Mouse (Mus musculus) heart, adult 18-20 months (tissue): Measurements from ENCODE around the gene Csde1. TPM values are rescaled to one million over a fixed set of nuclear protein-coding genes. Genes with fewer than 3 reads are reported as not detected.
A peak's percentile ranks its signal among the peaks of the same experiment; 100 is the strongest.

Experiments
- DNase-seq, 2 experiments: peaks; one replicate each; pipeline ENCODE4 v3.0.0; 2021 to 2022; ENCODE audit warnings: mixed read lengths in 1 of 2
- long read RNA-seq, 2 experiments: library from polyadenylated mRNA; stranded (forward); transcript quantifications; one replicate each; pipeline ENCODE4 v2.0.0; 2021
- total RNA-seq, 2 experiments: library from RNA; stranded (reverse); gene quantifications; 2 replicates each; pipeline ENCODE4 v1.2.3; 2021

Gene Csde1
- 100 to 1,000 TPM; 557 to 574 TPM for total RNA-seq
- long read RNA-seq, experiment 1, full-length matches to known transcripts = 97 of 197 reads
- long read RNA-seq, experiment 1, partial matches to known transcripts = 31 of 197 reads
- long read RNA-seq, experiment 1, other reads (novel, unspliced or antisense) = 69 of 197 reads
- long read RNA-seq, experiment 2, full-length matches to known transcripts = 56 of 119 reads
- long read RNA-seq, experiment 2, partial matches to known transcripts = 41 of 119 reads
- long read RNA-seq, experiment 2, other reads (novel, unspliced or antisense) = 22 of 119 reads

DNA sequence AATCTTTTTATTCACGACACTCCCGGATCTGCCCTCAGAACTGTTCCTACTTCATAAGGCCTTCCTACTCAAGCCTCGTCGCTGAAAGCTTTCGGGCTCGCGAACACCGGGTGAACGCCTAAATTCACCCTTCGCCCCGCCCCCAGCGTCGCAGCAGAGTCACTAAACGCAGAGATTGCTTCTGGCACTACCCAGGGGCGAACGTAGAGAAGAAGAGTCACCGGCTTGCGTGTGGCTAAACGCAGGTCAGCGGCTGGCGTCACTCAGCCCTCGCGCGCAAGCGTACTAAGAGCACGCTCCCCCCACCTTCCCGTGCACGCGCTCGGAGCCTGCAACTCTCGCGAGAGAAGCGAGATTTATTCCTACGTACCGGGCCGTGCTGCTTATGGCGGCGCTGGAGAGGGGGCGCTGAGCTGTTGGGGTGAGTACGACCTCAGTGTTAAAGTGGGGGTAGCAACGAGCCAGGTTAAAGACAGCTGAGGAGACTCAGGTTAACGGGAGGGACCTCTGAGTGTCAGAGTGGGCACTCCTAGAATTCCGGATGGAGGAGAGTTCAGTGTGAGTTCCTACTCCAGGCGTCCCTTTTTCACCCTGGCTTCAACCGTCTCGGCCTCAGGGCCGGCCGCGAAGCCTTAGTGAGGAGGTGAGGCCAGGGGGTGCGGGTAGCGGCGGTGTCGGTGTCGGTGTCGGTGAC, at the start of gene Csde1:
TSS of gene Csde1 (plus strand) at position 178 of the 694 bp plus-strand sequence.
- peak; percentile 97 to 99 for DNase-seq

DNA sequence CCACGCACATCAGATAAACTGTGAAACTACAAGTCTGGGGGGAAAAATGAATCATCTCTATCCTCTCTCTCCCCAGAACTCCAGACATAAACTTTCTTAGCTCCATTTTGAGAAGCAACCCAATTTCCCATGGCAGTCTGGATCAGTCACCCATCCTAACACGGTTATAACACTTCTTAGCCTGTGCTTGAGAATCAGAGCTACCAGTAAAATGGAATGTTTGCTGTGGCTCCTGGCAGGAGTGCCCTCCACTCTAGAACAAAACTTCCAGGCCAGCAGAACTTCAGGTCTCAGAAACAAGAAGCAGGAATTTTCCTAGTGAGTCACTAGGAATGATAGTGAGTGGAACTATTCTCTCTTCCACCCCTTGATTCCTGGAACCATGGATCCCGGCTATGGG, 49.7 kb upstream of the Csde1 start:
- no peak for DNase-seq

GRCm38 (mm10) chr3:102976906-102977305, 43.3 kb upstream of the Csde1 start:
- DNase-seq = no peak

- no peak for DNase-seq
Measured at GRCm38 (mm10) chr3:102979550-102980348, 40.5 kb upstream of the Csde1 start.

GRCm38 (mm10) chr3:102980349-102980736, 39.9 kb upstream of the Csde1 start:
- DNase-seq = no peak

GRCm38 (mm10) chr3:102991041-102991440, 29.2 kb upstream of the Csde1 start:
- DNase-seq = no peak

- no peak for DNase-seq
Measured at GRCm38 (mm10) chr3:102992936-102993335, 27.3 kb upstream of the Csde1 start.

GRCm38 (mm10) chr3:102995233-102995604, 25.0 kb upstream of the Csde1 start:
- DNase-seq = no peak

- peak; percentile 97 to 98 for DNase-seq
Measured at GRCm38 (mm10) chr3:102995605-102996321, 24.5 kb upstream of the Csde1 start, which contains the start of gene Sike1. TSS of gene Sike1 (plus strand) at chr3:102995708.

- peak; percentile 35 to 46 for DNase-seq
Measured at GRCm38 (mm10) chr3:102997036-102997435, 23.2 kb upstream of the Csde1 start.

DNA sequence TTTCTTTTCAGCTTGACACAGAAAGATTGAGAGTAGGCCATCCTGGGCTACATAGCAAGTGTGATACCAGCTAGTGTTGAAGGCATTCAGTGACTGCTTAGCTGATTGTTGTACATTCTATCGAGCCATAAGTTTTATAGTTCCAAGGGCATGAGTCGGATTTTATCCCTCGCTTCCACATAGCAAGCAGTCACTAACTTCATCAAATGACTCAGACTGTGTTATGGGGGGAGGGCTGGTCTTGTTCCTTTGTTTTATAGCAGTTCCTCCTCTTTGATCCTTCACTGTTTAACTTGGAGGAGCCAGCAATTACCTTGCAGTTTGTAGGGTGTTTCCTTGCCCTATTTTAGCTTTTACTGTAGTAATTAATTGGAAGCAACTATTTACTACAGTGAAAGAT, 22.6 kb upstream of the Csde1 start:
- no peak for DNase-seq

GRCm38 (mm10) chr3:103001595-103001994, 18.6 kb upstream of the Csde1 start:
- no peak for DNase-seq

- DNase-seq = peak in 1 of 2 experiments; percentile 27
Measured at GRCm38 (mm10) chr3:103017350-103017749, 2.9 kb upstream of the Csde1 start.

GRCm38 (mm10) chr3:103019462-103019861, 764 bp upstream of the Csde1 start:
- peak; percentile 8 to 37 for DNase-seq

DNA sequence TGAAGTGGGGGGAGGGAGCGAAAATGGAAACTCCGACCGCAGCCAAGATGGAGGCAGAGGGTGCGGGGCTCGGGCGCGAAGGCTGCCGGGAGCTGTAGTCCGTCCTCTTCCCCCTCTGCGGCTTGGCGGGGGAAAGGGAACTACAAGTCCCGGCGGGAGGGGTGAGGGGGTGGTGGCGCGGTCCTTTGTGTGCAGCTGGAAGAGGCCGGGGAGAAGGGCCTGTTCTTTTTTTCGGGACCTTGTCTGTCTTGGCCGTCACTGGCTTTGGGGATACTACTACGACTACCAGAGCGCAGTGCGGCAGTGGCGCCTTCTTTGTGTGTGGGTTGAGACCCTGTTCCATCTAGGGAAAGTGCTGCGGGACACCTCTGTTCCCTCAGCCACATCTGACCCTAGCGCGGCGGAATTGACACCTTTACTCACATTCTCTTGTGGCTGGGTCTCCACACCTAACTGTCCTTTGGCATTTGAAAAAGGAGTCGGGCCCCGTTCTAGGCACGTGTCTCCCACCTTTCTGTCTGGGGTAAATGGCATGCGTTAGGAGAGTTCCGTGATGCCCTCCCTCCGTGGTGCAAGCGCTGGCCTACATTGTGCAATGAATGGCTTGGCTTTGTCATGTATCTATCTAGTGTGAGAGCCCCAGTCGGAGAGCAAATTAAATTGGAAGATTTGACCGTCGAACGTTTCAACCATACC, 865 bp downstream of the Csde1 start:
- peak; percentile 92 to 94 for DNase-seq

DNA sequence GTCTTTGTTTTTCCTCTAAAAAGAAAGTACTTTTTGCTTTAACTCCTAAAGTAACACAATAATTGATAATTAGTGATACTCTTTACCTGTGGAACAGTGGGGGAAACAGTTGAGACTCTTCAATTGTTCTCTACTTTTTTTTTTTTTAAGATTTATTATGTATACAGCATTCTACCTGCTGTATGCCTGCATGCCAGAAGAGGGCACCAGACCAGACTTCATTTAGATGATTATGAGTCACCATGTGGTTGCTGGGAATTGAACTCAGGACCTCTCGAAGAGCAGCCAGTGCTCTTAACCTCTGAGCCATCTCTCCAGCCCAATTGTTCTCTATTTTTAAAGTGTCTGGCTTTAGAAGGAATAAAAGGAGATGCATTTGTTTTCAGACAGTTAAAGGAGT, 5.9 kb downstream of the Csde1 start:
- DNase-seq = no peak

DNA sequence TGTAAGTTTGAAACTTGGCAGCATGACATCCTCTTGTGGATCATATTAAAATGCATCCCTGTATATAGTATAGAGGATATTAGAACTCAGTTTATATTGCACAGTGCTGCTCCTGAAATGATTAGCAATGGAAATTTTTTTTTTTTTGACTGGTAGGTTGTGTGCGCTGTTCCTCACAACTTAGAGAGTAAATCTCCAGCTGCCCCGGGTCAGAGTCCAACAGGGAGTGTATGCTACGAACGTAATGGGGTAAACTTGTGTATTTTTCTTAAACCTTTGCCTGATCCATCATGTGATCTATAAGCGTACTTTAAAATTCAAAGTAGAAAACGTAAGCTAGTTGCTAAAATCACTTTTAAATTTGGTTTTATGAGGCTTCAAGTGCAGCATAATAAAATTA, 20.1 kb downstream of the Csde1 start:
- no peak for DNase-seq

DNA sequence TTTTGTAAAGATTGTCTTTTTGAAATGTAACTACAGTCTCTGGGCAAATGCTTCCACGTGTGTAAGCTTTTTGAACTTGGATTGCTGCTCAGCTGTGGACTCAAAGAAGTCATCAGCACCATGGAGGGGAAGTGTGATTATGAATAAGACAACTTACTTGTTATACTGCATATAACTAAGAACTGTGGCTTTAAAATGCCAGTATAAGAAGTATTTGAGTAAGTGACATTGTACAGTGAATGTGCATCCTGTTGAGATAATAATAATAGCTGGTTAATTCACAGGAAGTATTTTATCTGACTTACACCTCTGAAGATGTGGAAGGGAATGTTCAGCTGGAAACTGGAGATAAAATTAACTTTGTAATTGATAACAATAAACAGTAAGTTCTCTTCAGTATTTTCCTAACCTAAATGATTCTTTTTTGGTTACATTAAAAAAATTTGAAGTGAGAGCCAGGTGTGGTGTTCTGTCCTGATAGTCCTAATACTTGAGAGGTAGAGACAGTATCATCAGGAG, 20.7 kb downstream of the Csde1 start:
- no peak for DNase-seq

DNA sequence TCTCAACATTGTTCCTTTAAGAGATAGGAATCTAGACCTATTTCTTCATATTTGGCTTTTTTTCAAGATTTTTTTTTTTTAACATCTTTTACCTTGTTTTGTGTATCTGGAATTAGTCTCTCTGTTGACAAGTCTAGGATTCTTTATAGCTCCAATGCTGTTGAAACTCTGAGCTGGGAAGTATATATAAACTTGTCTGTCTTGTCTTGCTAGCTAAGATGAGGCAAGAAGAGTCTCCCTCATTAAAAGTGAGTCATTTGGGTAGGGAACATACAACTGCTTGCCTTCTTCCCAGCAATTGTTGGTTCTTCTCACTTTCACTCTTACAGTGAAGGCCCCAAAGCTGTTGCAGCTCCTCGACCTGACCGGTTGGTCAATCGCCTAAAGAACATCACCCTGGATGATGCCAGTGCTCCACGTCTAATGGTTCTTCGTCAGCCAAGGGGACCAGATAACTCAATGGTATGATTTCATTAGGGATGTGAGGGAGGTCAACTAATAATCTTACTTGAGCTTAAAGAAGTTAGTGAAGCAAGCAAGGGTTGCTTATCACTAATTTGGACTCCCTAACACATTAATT, 35.9 kb downstream of the Csde1 start:
- no peak for DNase-seq

DNA sequence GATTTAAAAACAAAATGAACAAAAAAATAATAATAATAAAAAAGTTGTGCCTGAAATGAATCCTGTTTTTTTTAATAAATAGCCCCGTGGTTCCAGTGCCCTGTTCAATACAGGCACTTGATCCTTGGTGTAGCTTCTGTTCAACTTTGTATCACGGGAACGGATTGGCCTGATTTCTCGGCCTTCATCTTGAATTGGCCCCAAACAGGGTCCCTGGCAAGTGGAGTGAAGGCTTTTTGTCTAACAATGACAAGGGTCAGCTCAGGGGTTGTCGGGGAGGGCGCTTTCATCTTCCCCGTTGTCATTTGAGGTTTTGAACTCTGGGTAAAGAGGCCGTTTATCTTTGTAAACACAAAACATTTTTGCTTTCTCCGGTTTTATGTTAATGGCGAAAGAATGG, 37.5 kb downstream of the Csde1 start:
- DNase-seq = no peak
